Mouse (Mus musculus): Measurements from ENCODE around the gene Rps17.
A peak's percentile ranks its signal among the peaks of the same experiment; 100 is the strongest.

The Rps17 gene

DNA sequence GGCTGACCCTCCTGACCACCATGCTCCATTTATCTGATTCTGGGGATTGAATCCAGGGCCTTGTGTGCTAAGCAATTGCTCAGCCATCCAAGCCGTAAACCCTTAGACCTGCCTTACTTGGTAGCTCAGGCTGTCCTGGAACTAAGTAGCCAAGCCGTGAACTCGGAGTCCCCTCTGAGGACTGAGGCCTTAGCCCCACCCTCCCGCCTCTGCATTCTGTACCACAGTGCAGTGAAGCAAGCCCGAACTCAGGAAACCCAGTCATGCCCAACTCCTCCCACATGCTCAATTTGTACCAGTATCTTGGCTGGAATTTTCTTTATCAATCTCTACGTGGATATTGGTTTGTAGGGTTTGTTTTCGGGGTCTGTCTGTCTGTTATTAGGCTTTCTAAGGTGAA lies 13.2 kb downstream of the Rps17 start:
- no peak for DNase-seq (ENCODE audit: low read depth, low spot score)

DNA sequence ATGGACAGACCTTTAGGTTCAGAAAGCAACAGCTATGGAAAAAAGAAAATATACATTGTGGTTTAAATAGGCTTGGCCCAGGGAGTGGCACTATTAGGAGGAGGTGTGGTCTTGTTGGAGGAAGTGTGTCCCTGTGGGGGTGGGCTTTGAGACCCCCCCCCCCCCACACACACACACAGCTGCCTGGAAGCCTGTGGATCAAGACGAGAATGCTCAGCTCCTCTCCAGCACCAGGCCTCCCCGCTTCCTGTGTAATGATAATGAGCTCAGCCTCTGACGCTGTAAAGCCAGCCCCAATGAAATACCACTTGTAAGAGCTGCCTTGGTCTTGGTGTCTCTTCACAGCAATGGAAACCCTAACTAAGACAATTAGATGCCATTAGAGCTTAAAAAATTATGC lies 14.3 kb downstream of the Rps17 start:
- no peak for DNase-seq (ENCODE audit: low read depth, low spot score)

DNA sequence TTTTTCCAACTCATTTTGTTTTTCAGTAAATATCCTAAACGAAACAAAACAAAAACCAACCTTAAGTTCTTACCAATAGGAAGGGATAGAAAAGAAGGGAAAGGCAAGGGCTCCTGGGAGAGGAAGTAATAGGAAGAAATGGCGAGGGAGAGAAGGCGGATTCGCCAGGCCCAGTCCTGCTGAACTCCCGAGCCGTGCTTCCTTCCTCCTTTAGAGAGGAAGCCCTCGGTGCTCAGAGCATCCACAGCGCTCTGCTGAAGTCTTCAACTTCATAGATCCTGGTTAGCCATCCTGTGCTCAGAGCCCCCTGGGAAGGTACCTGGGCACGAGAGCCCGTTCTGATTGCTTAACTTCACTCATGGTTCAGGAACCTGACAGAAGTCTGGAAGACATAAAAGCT lies 17.4 kb downstream of the Rps17 start:
- no peak for DNase-seq (ENCODE audit: low read depth, low spot score)

- DNase-seq (ENCODE audit: low read depth, low spot score): no peak
Measured at GRCm38 (mm10) chr7:81326859-81327258, 18.2 kb downstream of the Rps17 start.

DNA sequence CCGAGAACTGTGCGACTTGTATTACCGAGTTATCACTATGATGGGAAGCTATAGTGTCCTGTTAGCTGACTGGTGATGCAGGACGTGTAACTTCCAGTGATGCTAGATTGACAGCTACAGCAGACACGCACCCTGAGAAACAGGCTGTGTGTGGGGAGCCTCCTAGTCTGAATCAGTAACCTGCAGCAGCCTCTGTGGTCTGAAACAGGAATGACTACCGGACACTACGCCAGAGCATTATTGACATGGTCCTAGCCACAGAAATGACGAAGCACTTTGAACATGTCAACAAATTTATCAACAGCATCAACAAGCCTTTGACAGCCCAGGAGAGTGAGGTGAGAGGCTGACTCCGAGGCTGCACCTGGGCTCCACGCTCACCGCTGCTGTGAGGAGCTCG lies 19.0 kb downstream of the Rps17 start:
- DNase-seq (ENCODE audit: low read depth, low spot score): no peak

GRCm38 (mm10) chr7:81321776-81322175 lies 23.3 kb downstream of the Rps17 start:
- no peak for DNase-seq (ENCODE audit: low read depth, low spot score)

DNA sequence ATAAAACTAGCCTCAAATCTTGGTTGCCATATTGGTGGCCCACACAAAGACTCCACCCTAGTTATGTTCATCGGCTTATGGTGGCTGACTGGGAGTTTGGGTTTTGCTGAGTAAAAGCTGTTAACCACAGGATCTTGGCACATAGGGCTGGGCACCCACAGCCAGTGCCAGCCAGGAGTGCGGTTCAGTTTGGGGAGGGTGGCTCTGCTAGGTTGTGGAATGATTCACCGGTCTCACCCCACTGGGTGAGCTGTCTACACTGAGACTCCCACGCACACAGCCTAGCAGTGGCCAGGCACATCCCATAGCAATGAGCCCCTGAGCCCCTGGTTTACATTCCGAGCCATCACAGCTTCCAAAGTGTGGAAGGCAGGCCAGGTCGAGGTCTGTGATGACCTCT lies 25.3 kb downstream of the Rps17 start:
- peak; percentile 66 for DNase-seq (ENCODE audit: low read depth, low spot score)

GRCm38 (mm10) chr7:81315583-81315982 lies 29.5 kb downstream of the Rps17 start:
- DNase-seq (ENCODE audit: low read depth, low spot score): no peak

DNA sequence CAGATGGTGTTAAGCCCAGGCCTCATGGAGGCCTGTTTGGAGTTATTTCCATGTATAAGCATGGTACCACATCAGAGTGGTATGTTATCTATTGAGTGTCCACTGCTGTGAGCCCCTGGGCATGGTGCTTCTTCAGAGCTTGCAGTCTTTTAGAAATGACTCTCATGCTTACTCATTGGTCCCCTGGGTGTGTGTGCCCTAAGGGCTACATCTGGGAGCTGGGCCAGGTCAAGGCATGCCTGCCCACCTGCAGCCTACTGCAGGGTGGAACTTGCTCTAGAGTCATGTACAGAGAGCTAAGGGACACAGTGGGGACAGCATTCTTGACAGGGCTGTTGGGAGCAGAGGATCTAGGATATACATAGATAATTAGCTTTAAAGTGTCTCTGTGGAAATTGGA lies 33.5 kb downstream of the Rps17 start:
- no peak for DNase-seq (ENCODE audit: low read depth, low spot score)

GRCm38 (mm10) chr7:81311130-81311529 lies 33.9 kb downstream of the Rps17 start:
- DNase-seq (ENCODE audit: low read depth, low spot score): no peak

GRCm38 (mm10) chr7:81309247-81309646 lies 35.8 kb downstream of the Rps17 start:
- DNase-seq (ENCODE audit: low read depth, low spot score): no peak

DNA sequence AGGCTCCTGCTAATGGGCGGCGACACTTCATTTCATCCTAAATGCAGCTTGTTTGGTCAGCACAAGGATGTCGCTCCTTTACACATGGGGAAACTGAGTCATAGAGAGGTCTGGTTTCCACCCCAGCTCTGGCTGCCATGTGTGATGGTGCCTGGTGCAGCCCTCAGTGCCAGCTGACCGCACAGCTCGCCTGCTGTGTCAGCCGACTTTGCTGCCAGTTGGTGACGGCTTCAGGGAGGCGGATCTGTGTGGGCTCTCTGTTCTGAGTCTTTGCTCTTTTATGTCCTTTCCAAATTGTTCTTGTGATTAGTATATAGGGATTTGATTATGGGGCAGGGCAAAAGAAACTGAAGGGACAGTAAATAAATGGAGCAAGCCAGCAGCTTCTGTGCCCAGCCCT lies 37.3 kb downstream of the Rps17 start:
- DNase-seq (ENCODE audit: low read depth, low spot score): no peak

- no peak for DNase-seq (ENCODE audit: low read depth, low spot score)
Measured at GRCm38 (mm10) chr7:81304675-81305074, 40.4 kb downstream of the Rps17 start.

DNA sequence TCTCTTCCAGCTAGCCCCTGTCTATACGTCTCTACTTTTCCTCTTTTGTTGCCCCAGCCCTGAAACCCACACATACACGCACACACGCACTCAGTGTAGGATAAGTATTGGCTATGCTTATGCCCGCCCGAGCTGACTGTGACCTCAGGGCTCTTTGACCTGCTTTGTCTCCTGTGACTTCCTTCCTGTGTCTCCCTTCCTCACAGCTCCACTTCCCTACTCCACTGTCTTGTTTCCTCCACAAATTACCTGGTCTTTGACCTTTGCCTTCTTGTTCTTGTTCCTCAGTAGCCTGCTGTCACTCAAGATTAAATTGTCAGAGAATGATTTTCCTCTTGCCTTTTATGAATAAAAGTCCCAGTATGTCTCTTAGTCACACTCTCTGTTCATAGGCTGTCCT lies 41.0 kb downstream of the Rps17 start:
- no peak for DNase-seq (ENCODE audit: low read depth, low spot score)

DNA sequence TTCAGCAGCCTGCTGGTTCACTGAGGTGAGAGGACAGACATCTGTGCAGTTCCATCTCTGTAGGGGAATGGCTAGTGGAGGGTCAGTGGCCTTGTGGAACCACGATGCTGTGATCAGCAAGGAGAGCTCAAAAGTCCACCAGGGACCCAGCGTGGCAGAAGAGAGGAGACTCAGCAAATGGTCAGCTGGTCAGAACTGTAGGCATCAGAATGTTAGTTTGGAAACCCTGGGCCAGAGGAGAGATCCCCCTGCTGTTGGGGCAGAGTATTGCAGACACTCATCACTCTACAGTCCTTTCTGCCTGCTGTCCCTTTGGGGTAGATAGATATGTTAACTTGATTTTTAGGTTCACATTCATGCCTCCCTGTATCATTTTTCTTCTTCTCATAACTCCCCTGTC lies 41.4 kb downstream of the Rps17 start:
- peak; percentile 16 for DNase-seq (ENCODE audit: low read depth, low spot score)

- DNase-seq (ENCODE audit: low read depth, low spot score): no peak
Measured at GRCm38 (mm10) chr7:81301323-81301722, 43.7 kb downstream of the Rps17 start.

DNA sequence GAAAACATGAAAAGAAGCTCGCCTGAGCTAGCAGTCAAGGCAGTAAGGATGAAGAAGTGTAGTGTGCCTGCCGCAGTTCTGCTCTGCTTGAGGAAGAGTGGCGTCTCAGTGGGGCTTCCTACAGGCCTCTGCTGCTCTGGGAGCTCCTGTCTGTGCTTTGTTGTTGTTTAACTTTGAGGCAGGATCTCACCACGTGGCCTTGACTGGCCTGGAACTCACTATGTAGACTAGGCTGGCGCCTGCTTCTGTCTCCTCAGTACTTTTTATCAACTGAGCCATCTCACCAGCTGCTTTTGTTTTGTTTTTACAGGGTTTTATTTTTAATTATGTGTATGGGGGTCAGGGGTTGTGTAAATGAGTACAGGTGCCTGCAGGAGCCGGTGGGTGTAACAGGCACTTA lies 46.8 kb downstream of the Rps17 start:
- no peak for DNase-seq (ENCODE audit: low read depth, low spot score)

DNA sequence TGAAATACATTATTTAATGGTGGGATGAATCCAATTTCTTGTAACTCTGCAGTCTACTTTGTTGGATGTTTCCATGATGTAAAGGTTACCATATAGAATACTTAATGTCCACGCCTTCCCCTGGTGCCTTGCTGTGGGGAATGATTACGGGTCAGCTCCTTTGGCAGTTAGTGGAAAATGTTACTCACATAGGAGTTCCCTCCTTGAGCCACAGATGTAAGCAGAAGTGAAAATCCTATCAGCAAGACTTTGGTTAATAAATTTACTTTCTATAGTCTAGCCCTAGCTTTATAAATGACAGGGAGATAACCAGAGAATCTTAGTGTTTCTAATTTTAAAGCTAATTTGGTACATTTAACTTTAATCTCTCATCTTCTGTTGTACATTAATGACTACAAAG lies 49.9 kb downstream of the Rps17 start:
- no peak for DNase-seq (ENCODE audit: low read depth, low spot score)
